Mouse (Mus musculus) liver, postnatal 0 days (tissue): Measurements from ENCODE around the gene Cd1d1.

Experiments used
- CTCF ChIP-seq: sonication (generic); IDR thresholded peaks from 2 replicates; pipeline ENCODE4 v1.5.1; 2016; ENCODE audit warnings: antibody characterized with exemption, low read depth
- EP300 ChIP-seq: IDR thresholded peaks from 2 replicates; pipeline ENCODE4 v1.6.1; 2016; ENCODE audit warnings: antibody characterized with exemption, low read depth, mild to moderate bottlenecking

DNA sequence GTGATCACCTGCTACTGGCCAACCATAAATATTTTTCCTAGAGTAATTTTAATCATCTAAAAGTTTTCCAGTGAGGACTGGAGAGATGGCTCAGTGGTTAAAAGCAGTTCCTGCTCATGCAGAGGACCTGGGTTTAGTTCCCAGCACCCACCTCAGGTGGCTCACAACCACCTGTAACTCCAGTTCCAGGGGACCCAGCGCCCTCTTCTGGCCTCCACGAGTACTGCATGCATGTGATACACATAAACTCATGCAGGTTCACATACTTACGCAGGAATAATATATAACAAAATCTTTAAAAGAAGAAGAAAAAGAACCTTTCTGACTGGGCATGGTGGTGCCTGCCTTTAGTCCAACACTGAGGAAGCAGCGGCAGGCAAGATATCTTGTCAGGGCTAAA is 45.4 kb downstream of the Cd1d1 start:
- TF ChIP-seq EP300 (no peak), CTCF (peak; percentile 44)
